Mouse (Mus musculus) adrenal gland, postnatal 25 days (tissue): ENCODE data around the gene Rerg. TPM values are rescaled to one million over a fixed set of nuclear protein-coding genes. Genes with fewer than 3 reads are reported as not detected.

Experiments
- total RNA-seq: library from RNA; stranded (reverse); gene quantifications from 2 replicates; pipeline ENCODE4 v1.2.3, GENCODE M21; 2021

Gene Rerg
- total RNA-seq, 1 experiment from 2014 or later: 137 TPM

Other genes starting within 250 kb of the Rerg start
- not detected in 2 replicates for gene Erp27, start 248.3 kb downstream of the Rerg start, total RNA-seq
- 0.39 TPM in 1 of 2 replicates, not detected in the other for gene Pde6h, start 246.7 kb downstream of the Rerg start, total RNA-seq
- gene Arhgdib, start 228.6 kb downstream of the Rerg start, total RNA-seq: 15.7 and 21.7 TPM in 2 replicates
- 1.5 and 1.6 TPM in 2 replicates for gene Ptpro, start 81.8 kb upstream of the Rerg start, total RNA-seq